Mouse (Mus musculus) embryonic stem cell, embryonic (primary cell): ENCODE measurements at regions not wholly inside any gene's neighbourhood (a gene's known extent, or its start where the extent isn't known, plus 50 kb on each side); places are given as distances from the start of the nearest gene placed in this dataset.

Experiments used
- CTCF ChIA-PET, 4 experiments: fragments of 300-600 bp in 2 of 4; fragments of 350-600 bp in 2 of 4; sonication (Branson Sonifier 250); formaldehyde crosslinking; loops; one replicate each; lab custom pipeline; 2022; ENCODE audit warnings: inconsistent platforms in 2 of 4; lab: Charles Lee
- POLR2A ChIA-PET, 4 experiments: fragments of 300-600 bp in 2 of 4; fragments of 350-600 bp in 2 of 4; sonication (Branson Sonifier 250); formaldehyde crosslinking; loops; one replicate each; lab custom pipeline; 2022; ENCODE audit warnings: antibody characterized with exemption in 4 of 4, inconsistent platforms in 1 of 4; lab: Charles Lee

DNA sequence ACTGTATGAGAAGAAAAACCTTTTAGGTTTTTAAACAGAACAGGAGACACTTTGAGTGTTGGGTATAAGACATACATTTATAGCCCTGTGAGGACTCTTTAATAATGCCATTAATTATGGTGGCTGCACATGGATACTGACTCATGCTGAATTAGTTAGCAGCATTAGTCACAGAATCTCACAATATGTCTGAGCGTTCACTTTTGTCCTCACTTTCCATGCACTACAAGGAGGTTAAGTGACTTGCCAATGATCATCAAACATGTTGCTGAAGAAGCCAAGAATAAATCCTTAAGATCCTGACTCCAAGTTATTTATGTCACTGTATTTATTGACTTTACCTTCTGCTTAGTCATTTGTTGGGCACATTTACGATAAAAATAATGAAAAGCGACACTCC is 105.6 kb upstream of the Atxn7l3b start:
- CTCF ChIA-PET, result no interaction called here
- POLR2A ChIA-PET, result no interaction called here

DNA sequence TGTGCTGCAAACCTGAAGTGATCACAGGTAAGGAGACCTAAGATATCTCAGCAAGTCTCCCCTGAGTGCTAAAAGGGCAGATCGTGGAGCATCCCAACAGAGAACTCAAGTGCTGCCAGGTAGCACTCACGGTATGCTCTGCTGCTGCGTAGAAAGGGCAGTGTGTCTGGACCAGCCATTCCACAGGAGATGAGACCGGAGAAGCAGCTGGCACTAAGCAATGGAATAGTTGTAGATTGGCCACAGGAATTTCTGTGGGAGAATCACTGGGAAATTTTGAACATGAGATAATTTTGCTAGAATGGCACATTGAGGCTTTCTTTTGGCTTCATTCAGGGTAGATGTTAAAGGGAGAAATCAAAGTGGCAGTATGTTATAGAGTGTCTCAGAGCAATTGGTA is 104.1 kb upstream of the Atxn7l3b start:
- ChIA-PET CTCF (no interaction called here), POLR2A (interaction anchor here in 1 of 4 experiments (0.5 kb wide), 1 partner anchor 10 kb away, joined by 3 read pairs; no protein-coding TSS in a partner anchor)

DNA sequence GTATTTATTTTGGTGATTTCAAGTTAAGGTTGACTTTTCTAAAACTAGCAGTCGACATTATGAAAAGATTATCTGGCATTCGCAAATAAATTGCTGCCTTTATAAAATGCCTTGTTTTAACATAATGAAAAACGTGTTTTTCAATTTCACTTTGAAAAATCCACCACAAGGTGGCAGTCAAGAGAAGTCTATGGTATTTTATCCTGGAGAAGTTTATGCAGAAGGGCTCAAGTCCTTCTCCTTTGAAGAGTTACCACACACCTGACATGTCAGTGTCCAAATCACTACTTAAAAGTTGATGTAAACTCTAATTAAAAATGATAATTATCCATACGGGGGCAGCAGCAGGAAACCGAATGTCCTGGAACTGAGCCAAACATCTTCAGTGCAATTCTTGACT is 98.5 kb upstream of the Atxn7l3b start:
- ChIA-PET CTCF (no interaction called here), POLR2A (no interaction called here)

DNA sequence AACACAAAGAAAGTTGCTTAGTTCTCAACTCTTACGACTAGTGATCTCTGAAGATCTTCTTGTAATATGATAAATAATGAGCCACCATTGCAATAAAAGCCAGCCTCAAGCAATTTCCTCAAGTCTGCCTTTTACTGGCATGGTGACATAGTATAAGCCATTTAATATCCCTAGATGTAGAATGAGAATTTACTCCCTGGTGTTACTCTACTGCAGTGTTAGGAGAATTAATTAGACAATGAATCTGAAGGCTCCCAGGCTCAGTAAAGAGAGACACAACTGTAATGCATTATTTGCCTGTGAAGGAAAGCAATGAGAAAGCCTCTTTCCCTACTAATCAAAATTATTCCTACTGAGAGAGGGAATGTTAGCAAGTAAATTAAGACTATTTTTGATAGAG is 95.8 kb upstream of the Atxn7l3b start:
- POLR2A ChIA-PET, result no interaction called here
- CTCF ChIA-PET, result no interaction called here

DNA sequence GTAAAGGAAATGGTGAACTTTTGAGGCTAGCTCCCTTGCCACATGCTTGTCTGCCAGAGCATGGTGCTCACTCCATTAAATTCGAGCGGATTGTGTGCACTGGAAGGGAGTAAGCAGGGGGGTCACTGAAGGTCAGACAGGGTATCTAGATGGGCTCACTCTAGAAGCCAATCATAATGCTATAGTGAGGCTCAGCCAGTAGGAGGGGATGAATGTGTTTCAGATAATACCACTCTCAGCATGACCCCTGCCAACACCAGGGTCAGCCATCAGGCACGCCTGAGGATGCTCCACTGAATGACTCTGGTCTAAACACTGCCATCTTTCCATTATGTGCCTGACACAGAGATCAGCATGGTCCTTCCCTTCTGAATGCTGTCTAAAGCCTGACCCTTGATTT is 80.3 kb upstream of the Atxn7l3b start:
- CTCF ChIA-PET, result no interaction called here
- POLR2A ChIA-PET, result no interaction called here

DNA sequence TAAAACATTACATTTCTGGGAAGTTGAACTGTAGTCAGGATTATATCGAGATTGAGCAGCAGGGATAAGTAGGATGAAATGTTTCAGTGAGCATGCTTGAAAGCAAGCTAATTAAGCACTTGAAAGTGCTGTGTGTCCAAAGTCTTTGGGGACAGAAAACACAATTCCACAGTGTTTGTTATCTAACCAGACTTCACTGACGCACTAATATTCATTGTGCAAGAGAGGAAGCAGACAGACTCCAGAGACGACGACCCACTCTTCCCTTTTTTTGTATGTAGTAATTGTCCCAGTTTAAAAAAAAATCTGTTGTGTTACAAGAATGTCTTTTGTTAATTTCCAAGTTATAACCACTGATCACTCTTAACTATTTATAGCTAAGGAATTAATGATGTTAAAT is 61.9 kb upstream of the Atxn7l3b start:
- CTCF ChIA-PET, result no interaction called here

DNA sequence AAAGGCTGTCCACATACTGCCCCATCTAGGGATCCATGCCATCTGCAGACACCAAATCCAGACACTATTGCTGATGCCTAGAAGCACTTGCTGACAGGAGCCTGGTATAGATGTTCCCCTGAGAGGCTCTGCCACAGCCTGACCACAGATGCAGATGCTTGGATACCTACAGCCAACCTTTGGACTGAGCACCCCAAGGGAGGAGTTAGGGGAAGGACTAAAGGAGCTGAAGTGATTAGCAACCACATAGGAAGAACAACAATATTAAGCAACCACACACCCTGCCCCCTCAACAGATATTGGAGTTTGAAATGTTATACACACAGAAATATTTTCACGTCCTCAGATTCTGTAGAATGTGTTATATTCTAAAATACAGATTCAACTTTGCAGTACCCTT is 53.9 kb upstream of the Atxn7l3b start:
- ChIA-PET POLR2A (no interaction called here), CTCF (no interaction called here)

More for the DNA sequence above, 61.9 kb upstream of the Atxn7l3b start:
- POLR2A ChIA-PET, result no interaction called here
